Mouse (Mus musculus): ENCODE data around the gene 4931406P16Rik. TPM values are rescaled to one million over a fixed set of nuclear protein-coding genes. Genes with fewer than 3 reads are reported as not detected.
A peak's percentile ranks its signal among the peaks of the same experiment; 100 is the strongest.

The 4931406P16Rik gene
- total RNA-seq, 2 experiments from 2014 or later = 41.8 to 48.2 TPM

- DNase-seq = no peak
- intact Hi-C loops (cut with DNase I; ENCODE audit: low total_unique reads) = no loop called here
Measured at GRCm38 (mm10) chr7:34258407-34258806, 54.9 kb downstream of the 4931406P16Rik start.

GRCm38 (mm10) chr7:34257279-34257678 lies 56.1 kb downstream of the 4931406P16Rik start:
- intact Hi-C loops (cut with DNase I; ENCODE audit: low total_unique reads) = no loop called here
- no peak for DNase-seq

GRCm38 (mm10) chr7:34255916-34256315 lies 57.4 kb downstream of the 4931406P16Rik start:
- no peak for DNase-seq
- intact Hi-C loops (cut with DNase I; ENCODE audit: low total_unique reads) = no loop called here

- DNase-seq = no peak
- intact Hi-C loops (cut with DNase I; ENCODE audit: low total_unique reads) = no loop called here
Measured at GRCm38 (mm10) chr7:34255137-34255536, 58.2 kb downstream of the 4931406P16Rik start.

GRCm38 (mm10) chr7:34252030-34252429 lies 61.3 kb downstream of the 4931406P16Rik start:
- DNase-seq = no peak
- intact Hi-C loops (cut with DNase I; ENCODE audit: low total_unique reads) = loop anchor here (5.0 kb wide), 1 partner anchor 105 kb away; no protein-coding TSS in a partner anchor

DNA sequence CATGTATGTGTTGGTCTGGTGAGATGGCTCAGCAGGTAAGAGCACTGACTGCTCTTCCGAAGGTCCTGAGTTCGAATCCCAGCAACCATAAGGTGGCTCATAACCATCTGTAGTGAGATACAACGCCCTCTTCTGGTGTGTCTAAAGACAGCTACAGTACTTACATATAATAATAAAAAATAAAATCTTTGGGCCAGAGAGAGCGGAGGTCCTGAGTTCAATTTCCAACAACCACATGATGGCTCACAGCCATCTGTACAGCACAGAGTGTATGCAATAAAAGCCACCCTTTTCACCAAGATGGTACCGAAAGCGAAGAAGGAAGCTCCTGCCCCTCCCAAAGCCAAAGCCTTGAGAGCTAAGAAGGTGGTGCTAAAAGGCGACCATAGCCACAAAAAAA lies 62.6 kb downstream of the 4931406P16Rik start, which contains the start of gene Gm6096:
Gene Gm6096, plus strand, starts transcription at position 301 of the 400 bp plus-strand sequence.
- intact Hi-C loops (cut with DNase I; ENCODE audit: low total_unique reads) = loop anchor here (5.0 kb wide), 1 partner anchor 107 kb away; no protein-coding TSS in a partner anchor
- DNase-seq = no peak

GRCm38 (mm10) chr7:34246870-34247499 lies 66.4 kb downstream of the 4931406P16Rik start:
- intact Hi-C loops (cut with DNase I; ENCODE audit: low total_unique reads) = no loop called here

DNA sequence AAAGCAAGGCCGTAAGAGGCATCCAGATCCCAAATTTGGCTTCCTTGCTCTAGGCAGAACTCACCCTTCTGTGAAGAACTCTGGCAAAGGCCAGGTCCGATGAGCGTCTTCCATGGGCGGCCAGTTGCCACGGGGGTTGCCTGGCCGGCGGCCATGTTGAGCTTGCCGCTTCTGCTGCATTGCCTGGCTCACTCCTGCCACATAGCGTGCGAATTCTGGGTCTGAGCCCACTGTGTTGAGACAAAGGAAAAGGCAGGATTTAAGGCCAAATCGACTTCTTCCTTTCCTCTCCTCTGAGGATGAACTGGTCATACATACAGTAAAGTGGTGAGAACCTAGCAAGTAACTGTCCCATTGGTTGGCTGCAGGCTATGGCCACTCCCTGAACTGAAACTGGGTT lies 71.2 kb downstream of the 4931406P16Rik start:
- intact Hi-C loops (cut with DNase I; ENCODE audit: low total_unique reads) = no loop called here
- no peak for DNase-seq

More at GRCm38 (mm10) chr7:34246870-34247499, 66.4 kb downstream of the 4931406P16Rik start:
- no peak for DNase-seq

GRCm38 (mm10) chr7:34238086-34238485 lies 75.3 kb downstream of the 4931406P16Rik start:
- intact Hi-C loops (cut with DNase I; ENCODE audit: low total_unique reads) = no loop called here
- DNase-seq = no peak

DNA sequence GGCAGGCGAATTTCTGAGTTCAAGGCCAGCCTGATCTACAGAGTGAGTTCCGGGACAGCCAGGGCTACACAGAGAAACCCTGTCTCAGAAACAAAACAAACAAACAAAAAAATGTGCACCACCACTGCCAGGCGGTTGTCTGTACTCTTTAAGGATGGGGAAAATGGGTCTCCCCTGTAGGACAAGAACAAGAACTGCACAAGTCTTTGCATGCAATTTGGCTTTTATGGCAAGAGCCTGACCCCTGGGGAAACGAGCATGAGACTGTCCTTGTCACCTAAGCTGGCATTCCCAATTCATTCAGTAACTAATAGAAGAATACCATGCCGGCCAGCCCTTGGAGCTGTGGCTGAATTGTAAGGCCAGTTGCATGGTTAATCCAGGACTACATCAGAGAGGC lies 77.7 kb downstream of the 4931406P16Rik start:
- intact Hi-C loops (cut with DNase I; ENCODE audit: low total_unique reads) = no loop called here
- DNase-seq = no peak

DNA sequence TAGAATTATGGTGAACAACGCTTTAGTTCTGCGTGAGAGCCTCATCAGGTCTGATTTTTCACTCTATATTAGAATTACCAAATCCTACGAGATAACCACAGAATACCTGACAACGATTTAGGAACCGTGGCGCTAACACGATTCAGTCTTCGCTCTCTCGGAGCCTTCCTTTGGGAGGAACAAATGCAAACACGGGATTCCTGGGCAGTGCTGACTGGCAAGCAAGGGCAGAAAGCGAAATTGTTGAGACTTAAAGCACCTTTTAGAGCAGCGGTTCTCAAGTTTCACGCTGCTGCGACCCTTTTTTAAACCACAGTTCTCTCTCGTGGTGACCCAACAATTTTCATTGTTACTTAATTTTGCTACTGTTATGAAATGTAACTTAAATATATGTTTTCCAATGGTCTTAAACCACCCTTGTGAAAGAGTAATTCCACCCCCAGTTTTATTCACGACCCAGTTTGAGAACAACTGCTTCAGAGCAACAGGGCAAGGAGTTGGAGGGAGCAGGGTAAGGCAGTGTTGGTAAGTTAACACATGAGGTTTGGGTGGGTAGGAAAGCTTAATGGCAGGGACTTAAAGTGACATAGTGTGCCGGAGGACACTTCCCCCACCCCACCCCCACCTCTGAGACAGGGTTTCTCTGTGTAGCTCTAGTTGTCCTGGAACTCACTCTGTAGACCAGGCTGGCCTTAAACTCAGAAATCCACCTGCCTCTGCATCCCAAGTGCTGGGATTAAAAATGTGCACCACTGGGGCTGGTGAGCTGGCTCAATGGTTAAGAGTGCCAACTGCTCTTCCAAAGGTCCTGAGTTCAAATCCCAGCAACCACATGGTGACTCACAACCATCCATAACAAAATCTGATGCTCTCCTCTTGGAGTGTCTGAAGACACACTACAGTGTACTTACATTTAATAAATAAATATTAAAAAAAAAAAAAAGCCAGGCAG lies 78.5 kb downstream of the 4931406P16Rik start:
- intact Hi-C loops (cut with DNase I; ENCODE audit: low total_unique reads) = no loop called here
- no peak for DNase-seq

GRCm38 (mm10) chr7:34233909-34234609 lies 79.3 kb downstream of the 4931406P16Rik start:
- peak; percentile 97 for DNase-seq
- intact Hi-C loops (cut with DNase I; ENCODE audit: low total_unique reads) = no loop called here

DNA sequence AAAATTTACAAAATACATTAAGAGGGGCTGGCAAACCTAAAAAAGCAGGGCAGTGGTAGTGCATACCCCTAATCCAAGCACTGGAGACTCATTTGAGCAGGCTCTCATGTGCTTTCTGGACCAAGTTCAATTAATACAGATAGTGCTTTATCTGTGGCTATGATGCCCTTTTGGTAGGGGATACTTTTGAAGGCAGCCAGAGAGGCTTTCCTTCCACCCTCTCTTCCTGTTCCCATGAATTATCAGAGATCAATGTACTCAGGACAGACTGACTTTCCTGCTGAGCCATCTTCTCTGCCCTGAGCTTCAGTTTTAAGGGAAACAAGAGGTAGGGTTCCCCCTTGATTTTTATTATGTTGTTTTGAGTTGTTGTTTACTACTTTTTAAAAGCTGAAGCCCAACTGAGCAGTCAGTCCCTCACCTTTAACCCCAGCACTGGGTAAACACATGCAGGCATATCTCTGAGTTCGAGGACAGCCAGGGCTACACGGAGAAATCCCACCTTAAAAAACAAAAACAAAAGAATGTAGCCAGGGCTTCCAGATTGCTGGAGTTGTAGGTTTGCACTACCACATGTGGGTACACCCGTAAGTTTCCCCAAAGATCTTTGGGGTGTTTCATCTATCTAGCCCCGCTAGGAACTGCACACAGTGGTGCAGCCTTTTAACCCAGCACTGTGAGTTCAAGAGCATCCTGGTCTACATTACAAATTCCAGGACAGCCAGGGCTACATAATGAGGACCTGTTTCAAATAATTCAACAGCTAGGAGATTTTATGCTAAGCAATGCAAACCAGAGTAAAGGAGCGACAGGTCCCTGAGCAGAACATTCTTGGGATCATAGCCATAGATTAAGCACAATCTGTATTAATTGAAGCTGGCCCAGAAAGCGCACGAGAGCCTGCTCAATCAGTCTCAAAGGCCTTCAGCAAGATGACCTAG lies 80.3 kb downstream of the 4931406P16Rik start:
- intact Hi-C loops (cut with DNase I; ENCODE audit: low total_unique reads) = no loop called here
- DNase-seq = no peak

DNA sequence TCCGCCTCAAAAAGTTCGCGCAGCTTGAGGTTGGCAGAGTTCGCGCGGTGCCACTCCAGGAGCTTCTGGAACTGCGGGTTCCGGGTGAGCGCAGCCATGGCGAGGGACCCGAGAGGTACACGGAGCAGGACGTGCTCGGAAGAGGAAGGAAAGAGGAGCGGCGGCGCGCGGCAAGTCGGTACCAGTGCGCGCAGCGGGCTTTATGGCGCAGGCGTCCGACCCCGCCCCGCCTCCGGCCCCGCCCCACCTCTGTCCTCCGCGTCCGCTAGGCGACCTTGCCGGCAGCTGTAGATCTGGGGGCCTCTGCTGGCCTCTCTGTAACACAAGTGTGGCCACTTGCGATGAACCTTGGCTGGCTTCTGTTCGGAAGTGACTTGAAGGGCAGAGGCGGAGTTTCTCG lies 83.2 kb downstream of the 4931406P16Rik start, which contains the start of gene Gpi1:
Gene Gpi1, minus strand, starts transcription at position 221 of the 400 bp plus-strand sequence.
- intact Hi-C loops (cut with DNase I; ENCODE audit: low total_unique reads) = no loop called here
- DNase-seq = peak; percentile 88

DNA sequence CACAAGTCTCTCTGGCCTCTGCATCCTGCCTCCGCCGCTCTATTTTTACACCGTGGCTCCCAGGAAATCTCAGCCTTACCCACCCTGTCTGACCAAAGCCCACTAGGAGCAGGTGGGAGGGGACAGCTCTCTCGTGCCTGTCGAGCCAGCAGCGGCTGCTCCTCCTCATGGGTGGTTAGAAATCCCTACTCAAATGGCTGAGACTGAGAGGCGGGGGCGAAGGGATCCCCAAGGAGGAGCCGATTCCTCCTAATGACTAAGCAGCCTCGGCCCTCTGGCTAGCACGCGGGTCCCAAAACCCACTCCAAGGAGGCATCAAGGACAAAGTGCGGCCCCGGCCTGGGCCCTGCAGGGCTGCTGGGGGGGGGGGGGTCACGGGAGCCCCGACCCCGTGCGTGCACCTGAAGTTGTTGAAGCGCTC lies 83.7 kb downstream of the 4931406P16Rik start:
- intact Hi-C loops (cut with DNase I; ENCODE audit: low total_unique reads) = no loop called here
- DNase-seq = peak; percentile 65

DNA sequence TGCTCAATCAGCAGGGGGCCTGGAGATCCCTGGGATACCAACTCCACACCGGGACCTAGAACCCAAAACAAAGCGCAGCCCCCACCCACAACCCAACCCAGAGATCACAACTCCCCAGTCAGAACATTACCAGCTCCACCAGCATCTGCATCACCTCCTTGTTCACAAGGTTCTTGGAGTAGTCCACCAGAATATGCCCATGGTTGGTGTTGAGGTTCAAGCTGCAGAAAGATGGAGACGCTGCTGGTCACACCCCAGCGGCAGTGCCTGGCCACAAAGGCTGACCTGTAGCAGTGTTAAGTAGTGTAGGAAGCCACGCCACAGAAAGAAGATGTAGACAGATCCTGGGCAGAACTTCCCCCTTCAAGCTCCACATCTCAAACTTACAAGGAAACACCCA lies 84.2 kb downstream of the 4931406P16Rik start:
- no peak for DNase-seq
- intact Hi-C loops (cut with DNase I; ENCODE audit: low total_unique reads) = no loop called here

DNA sequence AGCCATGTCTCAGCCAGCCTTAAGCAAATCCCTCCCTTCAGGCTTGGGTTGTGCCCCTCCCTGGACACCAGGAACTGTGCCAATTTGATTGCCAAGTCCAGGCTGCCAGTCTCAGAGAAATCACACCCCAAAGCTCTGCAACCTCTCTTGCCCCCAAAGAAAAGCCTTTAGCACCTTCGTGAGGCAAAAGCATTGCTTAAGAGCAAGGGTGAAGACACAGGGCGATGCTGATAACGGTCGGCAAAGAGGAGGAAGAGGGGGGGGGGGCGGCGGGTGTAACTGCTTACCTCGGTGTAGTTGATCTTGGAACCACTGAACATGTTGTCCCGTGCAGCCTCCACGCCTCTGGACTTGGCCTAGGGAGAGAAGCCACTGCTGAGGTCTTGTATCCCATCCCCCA lies 84.7 kb downstream of the 4931406P16Rik start:
- peak; percentile 34 for DNase-seq
- intact Hi-C loops (cut with DNase I; ENCODE audit: low total_unique reads) = no loop called here

DNA sequence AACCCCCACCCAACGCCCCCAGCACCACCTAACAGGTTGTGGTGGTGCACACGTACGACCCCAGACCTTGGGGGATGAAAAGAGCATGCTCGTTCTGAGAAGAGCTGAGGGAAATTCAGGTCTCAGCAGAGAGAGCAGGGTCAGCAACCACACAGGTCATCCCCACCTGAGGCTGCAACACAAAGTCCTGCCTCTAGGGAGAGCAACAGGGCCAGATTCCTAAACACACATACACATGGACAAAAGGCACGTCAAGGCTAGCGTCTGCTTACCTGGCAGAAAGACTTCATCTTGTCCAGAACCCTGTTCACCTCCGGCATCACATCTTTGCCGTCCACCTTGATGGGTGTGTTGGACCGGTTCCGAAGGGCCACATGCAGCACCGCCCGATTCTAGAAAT lies 86.5 kb downstream of the 4931406P16Rik start:
- no peak for DNase-seq
- intact Hi-C loops (cut with DNase I; ENCODE audit: low total_unique reads) = no loop called here

GRCm38 (mm10) chr7:34226086-34226485 lies 87.3 kb downstream of the 4931406P16Rik start:
- no peak for DNase-seq
- intact Hi-C loops (cut with DNase I; ENCODE audit: low total_unique reads) = no loop called here

Measured in gastrocnemius, postnatal 14 days (tissue).